Mouse (Mus musculus) kidney, adult 9 months (tissue): ENCODE measurements around the gene Ldlr.
"Not testable (repeated sequence)": the region's sequence is repeated elsewhere in the genome, so short reads cannot be mapped to it uniquely, and the experiment has no call there.

ENCODE experiments used
- DNase-seq: peaks from one replicate; pipeline ENCODE4 v3.0.0; 2022

Gene Ldlr

GRCm38 (mm10) chr9:21759718-21760117 is 36.4 kb downstream of the Ldlr start:
- peak; percentile 41 for DNase-seq

GRCm38 (mm10) chr9:21760155-21761088 is 37.1 kb downstream of the Ldlr start, which contains the start of gene Spc24:
Spc24 (minus strand) TSS chr9:21760303.
- DNase-seq: peak; percentile 97

GRCm38 (mm10) chr9:21762135-21762534 is 38.9 kb downstream of the Ldlr start:
- no peak for DNase-seq

- no peak for DNase-seq
Measured at GRCm38 (mm10) chr9:21764084-21764999, 41.1 kb downstream of the Ldlr start.

GRCm38 (mm10) chr9:21767896-21768295 is 44.6 kb downstream of the Ldlr start:
- no peak for DNase-seq

- no peak for DNase-seq
Measured at GRCm38 (mm10) chr9:21768511-21769411, 45.5 kb downstream of the Ldlr start.

- no peak for DNase-seq
Measured at GRCm38 (mm10) chr9:21769558-21770183, 46.4 kb downstream of the Ldlr start.

- DNase-seq: not testable (repeated sequence)
Measured at GRCm38 (mm10) chr9:21773396-21773795, 50.1 kb downstream of the Ldlr start.

GRCm38 (mm10) chr9:21774353-21774752 is 51.1 kb downstream of the Ldlr start:
- DNase-seq: no peak

- no peak for DNase-seq
Measured at GRCm38 (mm10) chr9:21777726-21778125, 54.4 kb downstream of the Ldlr start.

GRCm38 (mm10) chr9:21781657-21782468 is 58.6 kb downstream of the Ldlr start:
- no peak for DNase-seq

- no peak for DNase-seq
Measured at GRCm38 (mm10) chr9:21784517-21785307, 61.4 kb downstream of the Ldlr start.

- not testable (repeated sequence) for DNase-seq
Measured at GRCm38 (mm10) chr9:21786309-21786708, 63.0 kb downstream of the Ldlr start.

GRCm38 (mm10) chr9:21786906-21787305 is 63.6 kb downstream of the Ldlr start:
- peak; percentile 60 for DNase-seq

GRCm38 (mm10) chr9:21787654-21788053 is 64.4 kb downstream of the Ldlr start:
- DNase-seq: no peak

- no peak for DNase-seq
Measured at GRCm38 (mm10) chr9:21788234-21788633, 65.0 kb downstream of the Ldlr start.

GRCm38 (mm10) chr9:21791861-21792260 is 68.6 kb downstream of the Ldlr start:
- DNase-seq: peak; percentile 47

GRCm38 (mm10) chr9:21792644-21793043 is 69.4 kb downstream of the Ldlr start:
- peak; percentile 31 for DNase-seq

GRCm38 (mm10) chr9:21793507-21793906 is 70.2 kb downstream of the Ldlr start:
- DNase-seq: not testable (repeated sequence)

GRCm38 (mm10) chr9:21794344-21794834 is 71.1 kb downstream of the Ldlr start:
- DNase-seq: no peak
